Mouse (Mus musculus): ENCODE measurements around the gene Ccser1. TPM values are rescaled to one million over a fixed set of nuclear protein-coding genes. Genes with fewer than 3 reads are reported as not detected.
A peak's percentile ranks its signal among the peaks of the same experiment; 100 is the strongest.

Ccser1 gene
- polyA plus RNA-seq, 1 experiment from 2014 or later, result 11.3 TPM

- Histone ChIP-seq H3K4me1 (ENCODE audit: control insufficient read depth, insufficient read depth, low read length) (no peaks in the 10 kb centered on the region), H3K9ac (ENCODE audit: low read length) (no peak overlapping the region), H3K9me3 (ENCODE audit: control insufficient read depth, low read length) (no peaks in the 10 kb centered on the region), H3K4me2 (ENCODE audit: low read depth) (no peak overlapping the region), H3K4me3 (ENCODE audit: low read depth, low read length) (no peak overlapping the region), H3K36me3 (ENCODE audit: control insufficient read depth, insufficient read depth, low read length) (no peaks in the 10 kb centered on the region), H3K27ac (ENCODE audit: low read depth, low read length) (no peak overlapping the region), H3K27me3 (ENCODE audit: control insufficient read depth, insufficient read depth, low read length) (no peaks in the 10 kb centered on the region)
- ATAC-seq (ENCODE audit: insufficient read depth, low FRiP score, low TSS enrichment) (no peak), DNase-seq (ENCODE audit: low spot score) (no peak)
- 93% methylated on average over 4 of the region's 4 CpGs for WGBS
Measured at GRCm38 (mm10) chr6:61300441-61300840, 120.3 kb downstream of the Ccser1 start.

- Histone ChIP-seq H3K9ac (ENCODE audit: low read length) (no peak overlapping the region), H3K27me3 (ENCODE audit: control insufficient read depth, insufficient read depth, low read length) (no peaks in the 10 kb centered on the region), H3K4me2 (ENCODE audit: low read depth) (no peak overlapping the region), H3K36me3 (ENCODE audit: control insufficient read depth, insufficient read depth, low read length) (no peaks in the 10 kb centered on the region), H3K9me3 (ENCODE audit: control insufficient read depth, low read length) (no peaks in the 10 kb centered on the region), H3K4me3 (ENCODE audit: low read depth, low read length) (no peak overlapping the region), H3K4me1 (ENCODE audit: control insufficient read depth, insufficient read depth, low read length) (no peaks in the 10 kb centered on the region), H3K27ac (ENCODE audit: low read depth, low read length) (no peak overlapping the region)
- ATAC-seq (ENCODE audit: insufficient read depth, low FRiP score, low TSS enrichment) (no peak), DNase-seq (ENCODE audit: low spot score) (no peak)
- 77% methylated on average over 7 of the region's 7 CpGs for WGBS
Measured at GRCm38 (mm10) chr6:61300975-61301374, 120.9 kb downstream of the Ccser1 start.

GRCm38 (mm10) chr6:61301631-61302030 lies 121.5 kb downstream of the Ccser1 start:
- no peaks in the 10 kb centered on the region for H3K27me3 ChIP-seq (ENCODE audit: control insufficient read depth, insufficient read depth, low read length)
- H3K27ac ChIP-seq (ENCODE audit: low read depth, low read length), result no peak overlapping the region
- no peak overlapping the region for H3K4me3 ChIP-seq (ENCODE audit: low read depth, low read length)
- H3K4me2 ChIP-seq (ENCODE audit: low read depth), result no peak overlapping the region
- DNase-seq (ENCODE audit: low spot score) (no peak), ATAC-seq (ENCODE audit: insufficient read depth, low FRiP score, low TSS enrichment) (no peak)
- no peaks in the 10 kb centered on the region for H3K4me1 ChIP-seq (ENCODE audit: control insufficient read depth, insufficient read depth, low read length)
- WGBS, result 31% methylated on average over 2 of the region's 2 CpGs
- no peaks in the 10 kb centered on the region for H3K36me3 ChIP-seq (ENCODE audit: control insufficient read depth, insufficient read depth, low read length)
- H3K9me3 ChIP-seq (ENCODE audit: control insufficient read depth, low read length), result no peaks in the 10 kb centered on the region
- H3K9ac ChIP-seq (ENCODE audit: low read length), result no peak overlapping the region

- Histone ChIP-seq H3K9me3 (ENCODE audit: control insufficient read depth, low read length) (no peaks in the 10 kb centered on the region), H3K9ac (ENCODE audit: low read length) (no peak overlapping the region), H3K36me3 (ENCODE audit: control insufficient read depth, insufficient read depth, low read length) (no peaks in the 10 kb centered on the region), H3K4me3 (ENCODE audit: low read depth, low read length) (no peak overlapping the region), H3K4me1 (ENCODE audit: control insufficient read depth, insufficient read depth, low read length) (no peaks in the 10 kb centered on the region), H3K27ac (ENCODE audit: low read depth, low read length) (no peak overlapping the region), H3K4me2 (ENCODE audit: low read depth) (no peak overlapping the region), H3K27me3 (ENCODE audit: control insufficient read depth, insufficient read depth, low read length) (no peaks in the 10 kb centered on the region)
- 84% methylated on average over 18 of the region's 18 CpGs for WGBS
- DNase-seq (ENCODE audit: low spot score), result no peak
- ATAC-seq (ENCODE audit: insufficient read depth, low FRiP score, low TSS enrichment), result no peak; the same call in 1 of the 2 replicates
Measured at GRCm38 (mm10) chr6:61311324-61312091, 131.4 kb downstream of the Ccser1 start.

GRCm38 (mm10) chr6:61315884-61316601 lies 135.9 kb downstream of the Ccser1 start:
- DNase-seq (ENCODE audit: low spot score), result peak; percentile 63
- 32% methylated on average over 6 of the region's 6 CpGs for WGBS
- Histone ChIP-seq H3K4me3 (ENCODE audit: low read depth, low read length) (no peak overlapping the region), H3K27ac (ENCODE audit: low read depth, low read length) (no peak overlapping the region), H3K27me3 (ENCODE audit: control insufficient read depth, insufficient read depth, low read length) (no peaks in the 10 kb centered on the region), H3K4me2 (ENCODE audit: low read depth) (no peak overlapping the region), H3K36me3 (ENCODE audit: control insufficient read depth, insufficient read depth, low read length) (no peaks in the 10 kb centered on the region), H3K9ac (ENCODE audit: low read length) (no peak overlapping the region), H3K9me3 (ENCODE audit: control insufficient read depth, low read length) (no peaks in the 10 kb centered on the region), H3K4me1 (ENCODE audit: control insufficient read depth, insufficient read depth, low read length) (no peaks in the 10 kb centered on the region)
- ATAC-seq (ENCODE audit: insufficient read depth, low FRiP score, low TSS enrichment), result peak; percentile 67

GRCm38 (mm10) chr6:61320842-61321241 lies 140.7 kb downstream of the Ccser1 start:
- Histone ChIP-seq H3K9me3 (ENCODE audit: control insufficient read depth, low read length) (no peaks in the 10 kb centered on the region), H3K36me3 (ENCODE audit: control insufficient read depth, insufficient read depth, low read length) (no peaks in the 10 kb centered on the region), H3K27me3 (ENCODE audit: control insufficient read depth, insufficient read depth, low read length) (no peaks in the 10 kb centered on the region), H3K27ac (ENCODE audit: low read depth, low read length) (no peak overlapping the region), H3K9ac (ENCODE audit: low read length) (no peak overlapping the region), H3K4me2 (ENCODE audit: low read depth) (no peak overlapping the region), H3K4me1 (ENCODE audit: control insufficient read depth, insufficient read depth, low read length) (no peaks in the 10 kb centered on the region), H3K4me3 (ENCODE audit: low read depth, low read length) (no peak overlapping the region)
- WGBS, result 60% methylated on average over 4 of the region's 4 CpGs
- DNase-seq (ENCODE audit: low spot score) (no peak), ATAC-seq (ENCODE audit: insufficient read depth, low FRiP score, low TSS enrichment) (no peak)

- Histone ChIP-seq H3K4me2 (ENCODE audit: low read depth) (no peak overlapping the region), H3K4me1 (ENCODE audit: control insufficient read depth, insufficient read depth, low read length) (no peaks in the 10 kb centered on the region), H3K4me3 (ENCODE audit: low read depth, low read length) (no peak overlapping the region), H3K9me3 (ENCODE audit: control insufficient read depth, low read length) (no peaks in the 10 kb centered on the region), H3K27me3 (ENCODE audit: control insufficient read depth, insufficient read depth, low read length) (no peaks in the 10 kb centered on the region), H3K9ac (ENCODE audit: low read length) (no peak overlapping the region), H3K27ac (ENCODE audit: low read depth, low read length) (no peak overlapping the region), H3K36me3 (ENCODE audit: control insufficient read depth, insufficient read depth, low read length) (no peaks in the 10 kb centered on the region)
- DNase-seq (ENCODE audit: low spot score) (no peak), ATAC-seq (ENCODE audit: insufficient read depth, low FRiP score, low TSS enrichment) (no peak)
- WGBS, result 75% methylated on average over 6 of the region's 6 CpGs
Measured at GRCm38 (mm10) chr6:61322328-61322727, 142.2 kb downstream of the Ccser1 start.

- Histone ChIP-seq H3K36me3 (ENCODE audit: control insufficient read depth, insufficient read depth, low read length) (no peaks in the 10 kb centered on the region), H3K4me3 (ENCODE audit: low read depth, low read length) (no peak overlapping the region), H3K4me2 (ENCODE audit: low read depth) (no peak overlapping the region), H3K4me1 (ENCODE audit: control insufficient read depth, insufficient read depth, low read length) (no peaks in the 10 kb centered on the region), H3K27me3 (ENCODE audit: control insufficient read depth, insufficient read depth, low read length) (no peaks in the 10 kb centered on the region), H3K9ac (ENCODE audit: low read length) (no peak overlapping the region), H3K9me3 (ENCODE audit: control insufficient read depth, low read length) (no peaks in the 10 kb centered on the region), H3K27ac (ENCODE audit: low read depth, low read length) (no peak overlapping the region)
- WGBS, result 81% methylated on average over 2 of the region's 2 CpGs
- ATAC-seq (ENCODE audit: insufficient read depth, low FRiP score, low TSS enrichment) (no peak), DNase-seq (ENCODE audit: low spot score) (no peak)
Measured at GRCm38 (mm10) chr6:61326131-61326530, 146.0 kb downstream of the Ccser1 start.

GRCm38 (mm10) chr6:61328981-61329380 lies 148.9 kb downstream of the Ccser1 start:
- H3K4me3 ChIP-seq (ENCODE audit: low read depth, low read length), result no peak overlapping the region
- no peaks in the 10 kb centered on the region for H3K4me1 ChIP-seq (ENCODE audit: control insufficient read depth, insufficient read depth, low read length)
- H3K4me2 ChIP-seq (ENCODE audit: low read depth), result no peak overlapping the region
- ATAC-seq (ENCODE audit: insufficient read depth, low FRiP score, low TSS enrichment) (no peak), DNase-seq (ENCODE audit: low spot score) (no peak)
- no peaks in the 10 kb centered on the region for H3K27me3 ChIP-seq (ENCODE audit: control insufficient read depth, insufficient read depth, low read length)
- H3K9ac ChIP-seq (ENCODE audit: low read length), result no peak overlapping the region
- no peaks in the 10 kb centered on the region for H3K36me3 ChIP-seq (ENCODE audit: control insufficient read depth, insufficient read depth, low read length)
- H3K9me3 ChIP-seq (ENCODE audit: control insufficient read depth, low read length), result no peaks in the 10 kb centered on the region
- H3K27ac ChIP-seq (ENCODE audit: low read depth, low read length), result no peak overlapping the region

Measured in neural tube, embryonic 11.5 days (tissue).